Mouse (Mus musculus): ENCODE measurements at regions not wholly inside any gene's neighbourhood (a gene's known extent, or its start where the extent isn't known, plus 50 kb on each side); places are given as distances from the start of the nearest gene placed in this dataset.

DNA sequence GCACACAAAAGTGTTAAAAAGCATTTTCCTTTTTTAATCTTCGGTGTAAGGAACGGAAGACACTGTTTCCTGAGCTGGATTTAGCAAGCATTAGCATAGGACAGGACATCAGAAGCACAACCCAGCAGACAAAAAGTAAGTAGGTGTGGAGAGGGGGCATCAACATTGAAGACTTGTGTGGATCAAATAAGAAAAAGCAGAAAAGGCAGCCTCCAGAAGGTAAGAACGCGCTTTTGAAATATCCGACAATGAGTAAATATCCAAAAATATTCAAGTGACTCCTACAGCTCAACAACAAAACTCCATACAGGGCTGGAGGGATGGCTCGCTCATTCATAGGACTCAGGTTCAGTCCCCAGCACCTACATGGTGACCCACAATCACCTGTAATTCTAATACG lies 286.9 kb downstream of the Pdcd6ip start:
- TF ChIP-seq POLR2A (IDR thresholded peaks at IDR 0.05; ENCODE audit: borderline replicate concordance, insufficient read depth, low read length) = no peak
- TF ChIP-seq CTCF (IDR thresholded peaks at IDR 0.05; ENCODE audit: borderline replicate concordance, insufficient read depth, low read depth, low read length) = no peak
